Mouse (Mus musculus) stomach, postnatal 0 days (tissue): ENCODE measurements around the gene Vav3. TPM values are rescaled to one million over a fixed set of nuclear protein-coding genes. Genes with fewer than 3 reads are reported as not detected.

Experiments used
- ATAC-seq: fragments of 200-750 bp; cut with Nextera tagmentation; 2 replicates; pipeline ENCODE4 v1.8.0; 2017; ENCODE audit not compliant: low FRiP score, low TSS enrichment
- DNase-seq: peaks from one replicate; pipeline ENCODE4 v3.0.0-alpha.2; 2016; ENCODE audit warnings: low spot score
- H3K27ac ChIP-seq: fragments of 300-500 bp; sonication (generic); replicated peaks from 2 replicates; pipeline ENCODE4 v1.5.1; 2014; ENCODE audit warnings: mild to moderate bottlenecking, control low read depth
- H3K27me3 ChIP-seq: fragments of 300-500 bp; sonication (generic); 2 replicates; pipeline ENCODE4 v1.6.1; 2014; ENCODE audit warnings: low read length; ENCODE audit not compliant: control insufficient read depth, insufficient read depth
- H3K36me3 ChIP-seq: fragments of 300-500 bp; sonication (generic); 2 replicates; pipeline ENCODE4 v1.6.1; 2014; ENCODE audit warnings: low read length, mixed read lengths; ENCODE audit not compliant: control insufficient read depth, insufficient read depth
- H3K4me1 ChIP-seq: fragments of 300-500 bp; sonication (generic); replicated peaks from 2 replicates; pipeline ENCODE4 v1.6.1; 2014; ENCODE audit warnings: antibody characterized with exemption; ENCODE audit not compliant: control insufficient read depth, insufficient read depth
- H3K4me2 ChIP-seq: fragments of 300-500 bp; sonication (generic); replicated peaks from 2 replicates; pipeline ENCODE4 v1.6.1; 2014; ENCODE audit warnings: low read depth, mild to moderate bottlenecking, control low read depth, moderate library complexity
- H3K4me3 ChIP-seq: fragments of 300-500 bp; sonication (generic); 2 replicates; pipeline ENCODE4 v1.5.1; 2014; ENCODE audit warnings: low read depth, low read length, control low read depth
- H3K9ac ChIP-seq: fragments of 300-500 bp; sonication (generic); 2 replicates; pipeline ENCODE4 v1.6.1; 2014; ENCODE audit warnings: mild to moderate bottlenecking, low read length, control low read depth, mixed read lengths
- H3K9me3 ChIP-seq: fragments of 300-500 bp; sonication (generic); 2 replicates; pipeline ENCODE4 v1.6.1; 2016; ENCODE audit warnings: low read length; ENCODE audit not compliant: control insufficient read depth
- CTCF ChIP-seq: IDR thresholded peaks from 2 replicates; pipeline ENCODE4 v1.5.1; 2016; ENCODE audit warnings: antibody characterized with exemption, low read depth, mild to moderate bottlenecking, moderate library complexity
- EP300 ChIP-seq: optimal IDR thresholded peaks from 2 replicates; pipeline ENCODE3; 2016; ENCODE audit warnings: antibody characterized with exemption
- WGBS: fragments of 180-500 bp; shearing (Covaris S2); extraction: QIAGEN DNeasy Blood & Tissue Kit; methylation state at CpG from one replicate; pipeline ENCODE4 v1.1.7; 2014; 5-methylcytosine and 5-hydroxymethylcytosine counted together
- polyA plus RNA-seq: library from polyadenylated mRNA; unstranded; fragments of >200 nt; fragmentation: Nextera tagmentation; extraction: Ambion mirVana; gene quantifications from 2 replicates; pipeline ENCODE4 v1.2.1, GENCODE M21; 2015

Vav3 gene
- polyA plus RNA-seq, 1 experiment from 2014 or later = 20.2 TPM

- H3K9ac ChIP-seq = no peak overlapping the region
- H3K4me2 ChIP-seq = no peak overlapping the region
- no peak for TF ChIP-seq CTCF
- TF ChIP-seq EP300 = no peak
- H3K27me3 ChIP-seq = no peaks in the 10 kb centered on the region
- H3K4me3 ChIP-seq = no peak overlapping the region
- H3K36me3 ChIP-seq = no peaks in the 10 kb centered on the region
- H3K27ac ChIP-seq = no peak overlapping the region
- H3K9me3 ChIP-seq = no peaks in the 10 kb centered on the region
- no peaks in the 10 kb centered on the region for H3K4me1 ChIP-seq
- ATAC-seq (no peak), DNase-seq (no peak)
- WGBS = 55% methylated on average over 7 of the region's 7 CpGs
Measured at GRCm38 (mm10) chr3:109323447-109324300, 16.8 kb upstream of the Vav3 start.

- Histone ChIP-seq H3K4me3 (no peak overlapping the region), H3K36me3 (no peaks in the 10 kb centered on the region), H3K4me1 (no peaks in the 10 kb centered on the region), H3K4me2 (no peak overlapping the region), H3K27ac (no peak overlapping the region), H3K9me3 (no peaks in the 10 kb centered on the region), H3K27me3 (no peaks in the 10 kb centered on the region), H3K9ac (no peak overlapping the region)
- no peak for ATAC-seq
- WGBS = 69% methylated on average over 3 of the region's 3 CpGs
- TF ChIP-seq EP300 (no peak), CTCF (no peak)
- no peak for DNase-seq
Measured at GRCm38 (mm10) chr3:109327128-109327527, 13.3 kb upstream of the Vav3 start.

- Histone ChIP-seq H3K9ac (no peak overlapping the region), H3K27ac (no peak overlapping the region), H3K4me1 (no peaks in the 10 kb centered on the region), H3K4me2 (no peak overlapping the region), H3K27me3 (no peaks in the 10 kb centered on the region), H3K9me3 (no peaks in the 10 kb centered on the region), H3K4me3 (no peak overlapping the region), H3K36me3 (no peaks in the 10 kb centered on the region)
- 58% methylated on average over 5 of the region's 5 CpGs for WGBS
- TF ChIP-seq EP300 (no peak), CTCF (no peak)
- ATAC-seq (no peak), DNase-seq (no peak)
Measured at GRCm38 (mm10) chr3:109332755-109333154, 7.7 kb upstream of the Vav3 start.

GRCm38 (mm10) chr3:109335470-109335869 lies 5.0 kb upstream of the Vav3 start:
- no peak for DNase-seq
- no peak overlapping the region for H3K4me3 ChIP-seq
- H3K9ac ChIP-seq = no peak overlapping the region
- ATAC-seq = no peak
- TF ChIP-seq EP300 = no peak
- no peak for TF ChIP-seq CTCF
- no peak overlapping the region for H3K4me2 ChIP-seq
- H3K27me3 ChIP-seq = no peaks in the 10 kb centered on the region
- WGBS = 71% methylated on average over 1 of the region's 1 CpGs
- no peaks in the 10 kb centered on the region for H3K36me3 ChIP-seq
- H3K4me1 ChIP-seq = no peaks in the 10 kb centered on the region
- H3K9me3 ChIP-seq = no peaks in the 10 kb centered on the region
- no peak overlapping the region for H3K27ac ChIP-seq

- DNase-seq (no peak), ATAC-seq (no peak)
- H3K27me3 ChIP-seq = no peaks in the 10 kb centered on the region; the same call in 1 of the 2 replicates
- 56% methylated on average over 9 of the region's 9 CpGs for WGBS
- no peak overlapping the region for H3K27ac ChIP-seq
- no peak overlapping the region for H3K4me2 ChIP-seq
- no peak overlapping the region for H3K4me3 ChIP-seq
- no peak for TF ChIP-seq EP300
- TF ChIP-seq CTCF = no peak
- no peaks in the 10 kb centered on the region for H3K4me1 ChIP-seq
- no peaks in the 10 kb centered on the region for H3K9me3 ChIP-seq
- H3K36me3 ChIP-seq = no peaks in the 10 kb centered on the region
- no peak overlapping the region for H3K9ac ChIP-seq
Measured at GRCm38 (mm10) chr3:109339290-109339689, 1.2 kb upstream of the Vav3 start.

- no peak; the same call in 1 of the 2 replicates for ATAC-seq
- Histone ChIP-seq H3K27ac (peak overlapping the region; percentile 81), H3K9me3 (no peaks in the 10 kb centered on the region), H3K9ac (no peak overlapping the region; the same call in 1 of the 2 replicates), H3K27me3 (no peaks in the 10 kb centered on the region; the same call in 1 of the 2 replicates), H3K4me3 (peak overlapping the region; percentile 68), H3K36me3 (no peaks in the 10 kb centered on the region), H3K4me2 (peak overlapping the region; percentile 97), H3K4me1 (no peaks in the 10 kb centered on the region)
- TF ChIP-seq CTCF (no peak), EP300 (no peak)
- WGBS = 3% methylated on average over 9 of the region's 9 CpGs
- peak; percentile 40 for DNase-seq
Measured at GRCm38 (mm10) chr3:109339941-109340273, 546 bp upstream of the Vav3 start.
